Mouse (Mus musculus) liver, embryonic 11.5 days (tissue): ENCODE measurements around the gene Jsrp1. TPM values are rescaled to one million over a fixed set of nuclear protein-coding genes. Genes with fewer than 3 reads are reported as not detected.
A peak's percentile ranks its signal among the peaks of the same experiment; 100 is the strongest.
"Not testable (repeated sequence)": the region's sequence is repeated elsewhere in the genome, so short reads cannot be mapped to it uniquely, and the experiment has no call there.

Source experiments
- ATAC-seq: fragments of 200-750 bp; cut with Nextera tagmentation; replicated peaks from 2 replicates; pipeline ENCODE4 v1.8.0; 2017; ENCODE audit warnings: moderate number of reproducible peaks, mild to moderate bottlenecking, moderate TSS enrichment, moderate library complexity; ENCODE audit not compliant: low FRiP score
- DNase-seq: peaks from one replicate; pipeline ENCODE4 v3.0.0-alpha.2; 2017; ENCODE audit warnings: low spot score
- H3K27ac ChIP-seq: fragments of 300-500 bp; sonication (generic); 2 replicates; pipeline ENCODE4 v1.5.1; 2014; ENCODE audit warnings: mild to moderate bottlenecking, low read depth, low read length, control low read depth
- H3K27me3 ChIP-seq: fragments of 300-500 bp; sonication (generic); replicated peaks from 2 replicates; pipeline ENCODE4 v1.6.1; 2014; ENCODE audit warnings: low read length, mixed read lengths; ENCODE audit not compliant: control insufficient read depth, insufficient read depth
- H3K36me3 ChIP-seq: fragments of 300-500 bp; sonication (generic); 2 replicates; pipeline ENCODE4 v1.6.1; 2014; ENCODE audit warnings: mild to moderate bottlenecking, low read length, moderate library complexity, mixed read lengths; ENCODE audit not compliant: control insufficient read depth, insufficient read depth
- H3K4me1 ChIP-seq: fragments of 300-500 bp; sonication (generic); replicated peaks from 2 replicates; pipeline ENCODE4 v1.6.1; 2014; ENCODE audit warnings: low read length, mixed read lengths; ENCODE audit not compliant: control insufficient read depth, insufficient read depth
- H3K4me2 ChIP-seq: fragments of 300-500 bp; sonication (generic); 2 replicates; pipeline ENCODE4 v1.6.1; 2014; ENCODE audit warnings: mild to moderate bottlenecking, control low read depth, moderate library complexity
- H3K4me3 ChIP-seq: fragments of 300-500 bp; sonication (generic); 2 replicates; pipeline ENCODE4 v1.5.1; 2014; ENCODE audit warnings: low read depth, low read length, control low read depth
- H3K9ac ChIP-seq: fragments of 300-500 bp; sonication (generic); 2 replicates; pipeline ENCODE4 v1.6.1; 2014; ENCODE audit warnings: low read depth, low read length, control low read depth
- H3K9me3 ChIP-seq: fragments of 300-500 bp; sonication (generic); 2 replicates; pipeline ENCODE4 v1.6.1; 2016; ENCODE audit warnings: low read length, inconsistent platforms, mixed read lengths; ENCODE audit not compliant: control insufficient read depth
- WGBS: fragments of 180-500 bp; shearing (Covaris S2); extraction: QIAGEN DNeasy Blood & Tissue Kit; methylation state at CpG from one replicate; pipeline ENCODE4 v1.1.7; 2014; 5-methylcytosine and 5-hydroxymethylcytosine counted together
- polyA plus RNA-seq: library from polyadenylated mRNA; unstranded; fragments of >200 nt; fragmentation: Nextera tagmentation; extraction: Ambion mirVana; gene quantifications from 2 replicates; pipeline ENCODE4 v1.2.1, GENCODE M21; 2014

Jsrp1 gene
- polyA plus RNA-seq, 1 experiment from 2014 or later: 1.5 TPM

DNA sequence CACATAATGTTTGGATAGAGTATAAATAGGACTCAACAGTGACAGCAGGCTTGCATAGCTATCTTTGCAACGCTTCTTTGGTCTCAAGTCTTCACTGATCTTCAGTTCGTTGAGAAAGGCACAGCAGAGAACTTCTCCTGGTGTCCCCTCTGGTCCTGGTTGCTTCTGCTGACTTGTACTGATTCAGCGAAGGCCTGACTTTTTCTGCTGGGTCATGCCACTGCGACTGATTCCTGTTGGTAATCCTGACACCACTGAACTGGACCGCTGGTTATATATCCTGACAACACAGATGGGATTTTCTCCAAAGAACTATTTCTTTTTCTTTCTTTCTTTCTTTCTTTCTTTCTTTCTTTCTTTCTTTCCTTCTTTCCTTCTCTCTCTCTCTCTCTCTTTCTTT is 9.2 kb upstream of the Jsrp1 start:
- Histone ChIP-seq H3K9ac (no peak overlapping the region), H3K9me3 (no peaks in the 10 kb centered on the region), H3K36me3 (no peaks in the 10 kb centered on the region; the same call in 1 of the 2 replicates), H3K27me3 (no peaks in the 10 kb centered on the region), H3K4me1 (peaks cover 22% of the 10 kb centered on the region), H3K27ac (no peak overlapping the region), H3K4me3 (no peak overlapping the region), H3K4me2 (no peak overlapping the region)
- no peak for ATAC-seq
- no peak for DNase-seq
- 85% methylated on average over 5 of the region's 5 CpGs for WGBS

DNA sequence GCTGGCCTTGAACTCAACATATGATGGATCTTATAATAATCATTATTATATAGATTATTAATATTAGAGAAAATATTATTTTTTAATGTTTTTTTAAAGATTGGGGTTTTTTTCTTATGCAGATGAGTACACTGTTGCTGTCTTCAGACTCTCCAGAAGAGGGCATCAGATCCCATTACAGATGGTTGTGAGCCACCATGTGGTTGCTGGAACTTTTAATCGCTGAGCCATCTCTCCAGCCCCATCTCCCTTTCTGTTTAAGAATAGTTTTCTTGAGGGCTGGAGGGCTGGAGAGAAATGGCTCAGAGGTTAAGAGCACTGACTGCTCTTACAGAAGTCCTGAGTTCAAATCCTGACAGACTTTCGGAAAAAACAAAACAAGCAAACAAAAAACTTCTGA is 8.7 kb upstream of the Jsrp1 start:
- peaks cover 20% of the 10 kb centered on the region for H3K4me1 ChIP-seq
- no peaks in the 10 kb centered on the region for H3K27me3 ChIP-seq
- H3K27ac ChIP-seq: no peak overlapping the region
- H3K9me3 ChIP-seq: no peaks in the 10 kb centered on the region
- H3K9ac ChIP-seq: no peak overlapping the region
- DNase-seq: no peak
- no peaks in the 10 kb centered on the region for H3K36me3 ChIP-seq
- no peak overlapping the region for H3K4me2 ChIP-seq
- H3K4me3 ChIP-seq: no peak overlapping the region
- WGBS: 42% methylated on average over 2 of the region's 2 CpGs
- ATAC-seq: no peak

DNA sequence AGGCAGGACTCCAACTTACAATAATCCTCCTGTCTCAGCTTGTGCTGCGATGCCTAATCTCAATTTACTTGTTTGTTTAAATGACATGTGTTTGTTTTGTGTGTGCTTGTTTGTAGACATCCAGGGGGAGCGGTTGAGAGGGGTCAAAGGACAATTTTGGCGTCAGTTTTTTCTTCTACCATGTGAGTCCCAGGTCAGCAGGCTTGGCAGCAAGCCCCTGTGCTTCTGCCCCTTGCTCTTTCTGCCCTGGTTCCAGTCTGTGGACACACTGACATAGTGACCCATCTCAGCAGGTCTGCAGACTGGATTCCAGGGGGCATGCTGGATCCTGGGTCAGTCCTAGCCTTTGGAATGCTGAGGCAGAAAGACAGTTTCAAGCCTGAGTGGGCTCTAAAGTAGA is 6.1 kb upstream of the Jsrp1 start:
- Histone ChIP-seq H3K9ac (peak overlapping the region; percentile 3; the same call in 1 of the 2 replicates), H3K9me3 (no peaks in the 10 kb centered on the region), H3K27me3 (no peaks in the 10 kb centered on the region), H3K4me1 (peaks cover 17% of the 10 kb centered on the region), H3K36me3 (no peaks in the 10 kb centered on the region), H3K4me2 (peak overlapping the region; percentile 12; the same call in 1 of the 2 replicates), H3K4me3 (no peak overlapping the region), H3K27ac (peak overlapping the region; percentile 88)
- WGBS: 51% methylated on average over 3 of the region's 3 CpGs
- no peak for DNase-seq
- peak; percentile 2; the same call in 1 of the 2 replicates for ATAC-seq

DNA sequence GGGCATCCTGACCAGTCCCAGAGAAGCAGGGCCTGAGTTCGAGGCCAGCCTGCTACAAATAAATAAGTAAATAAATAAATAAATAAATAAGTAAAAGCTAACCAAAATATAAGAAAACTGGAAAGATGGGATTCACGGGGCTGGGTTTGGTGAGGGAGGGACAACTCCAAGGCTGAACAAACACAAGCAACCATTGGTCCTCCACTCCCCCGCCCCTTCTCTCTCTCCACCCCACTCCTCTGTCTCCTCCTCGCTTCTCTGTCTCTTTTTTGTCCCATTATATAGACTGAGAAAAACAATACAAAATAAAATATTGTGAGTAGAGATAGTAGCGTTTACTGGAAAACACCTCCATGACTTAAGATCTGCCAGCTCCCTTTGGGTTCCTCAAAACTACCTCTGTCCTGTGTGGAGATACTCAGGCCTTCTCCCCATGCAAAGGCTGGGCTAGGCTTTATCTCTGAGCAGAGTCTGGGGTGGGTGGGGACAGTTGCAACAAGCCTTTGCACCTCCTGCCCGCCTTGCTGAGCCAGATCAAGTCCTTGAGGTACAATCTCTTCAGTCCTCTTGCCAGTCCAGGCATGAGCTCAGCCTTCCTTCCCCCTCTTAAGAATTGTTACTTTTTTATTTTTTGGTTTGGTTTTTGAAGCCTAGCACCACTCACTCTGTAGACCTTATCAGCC is 5.4 kb upstream of the Jsrp1 start:
- ATAC-seq (peak; percentile 96), DNase-seq (no peak)
- Histone ChIP-seq H3K9ac (0 out of 2 replicates have a peak overlapping the region, but pooled peaks have one; percentile 3), H3K36me3 (no peaks in the 10 kb centered on the region), H3K27me3 (no peaks in the 10 kb centered on the region), H3K4me1 (peaks cover 11% of the 10 kb centered on the region), H3K4me2 (peak overlapping the region; percentile 12), H3K27ac (peak overlapping the region; percentile 88), H3K4me3 (no peak overlapping the region), H3K9me3 (no peaks in the 10 kb centered on the region)
- 42% methylated on average over 6 of the region's 6 CpGs for WGBS

DNA sequence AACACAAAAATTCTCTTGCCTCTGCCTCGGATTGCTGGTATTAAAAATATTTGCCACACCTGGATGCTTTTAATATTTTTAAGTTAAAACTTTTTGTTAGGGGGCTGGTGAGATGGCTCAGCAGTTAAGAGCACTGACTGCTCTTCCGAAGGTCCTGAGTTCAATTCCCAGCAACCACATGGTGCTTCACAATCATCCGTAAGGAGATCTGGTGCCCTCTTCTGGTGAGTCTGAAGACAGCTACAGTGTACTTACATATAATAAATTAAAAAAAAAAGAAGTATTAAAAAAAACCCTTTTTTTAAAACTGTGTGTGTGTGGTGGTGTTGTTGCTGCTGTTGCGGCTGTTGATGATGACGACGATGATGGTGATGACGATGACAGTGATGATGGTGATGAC is 4.7 kb upstream of the Jsrp1 start:
- not testable (repeated sequence) for H3K4me2 ChIP-seq, H3K27me3 ChIP-seq, H3K4me1 ChIP-seq, H3K9me3 ChIP-seq, ATAC-seq, H3K36me3 ChIP-seq, H3K9ac ChIP-seq, DNase-seq, H3K4me3 ChIP-seq
- H3K27ac ChIP-seq: peak overlapping the region; percentile 88
- 83% methylated on average over 7 of the region's 7 CpGs for WGBS

DNA sequence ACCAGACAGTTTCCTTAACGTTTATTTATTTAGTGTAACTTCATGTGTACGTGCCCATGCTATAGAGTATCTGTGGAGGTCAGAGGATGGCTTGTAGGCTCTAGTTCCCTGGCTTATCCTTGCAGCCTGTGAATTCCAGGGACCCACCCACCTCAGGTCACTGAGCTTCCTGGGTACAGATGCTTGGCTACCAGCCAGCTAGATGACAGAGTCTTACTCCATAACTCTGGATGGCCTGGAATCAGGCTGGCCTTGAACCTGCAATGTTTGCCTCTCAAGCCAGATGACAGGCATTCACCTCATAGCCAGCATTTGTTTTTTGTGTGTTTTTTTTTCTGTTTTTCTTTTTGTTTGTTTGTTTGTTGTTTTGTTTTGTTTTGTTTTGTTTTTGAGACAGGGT is 3.9 kb upstream of the Jsrp1 start:
- no peak overlapping the region for H3K27ac ChIP-seq
- no peak overlapping the region for H3K4me3 ChIP-seq
- H3K9me3 ChIP-seq: no peaks in the 10 kb centered on the region
- DNase-seq (no peak), ATAC-seq (no peak)
- H3K4me1 ChIP-seq: peaks cover 10% of the 10 kb centered on the region
- no peaks in the 10 kb centered on the region for H3K27me3 ChIP-seq
- H3K9ac ChIP-seq: no peak overlapping the region
- WGBS: 65% methylated on average over 2 of the region's 2 CpGs
- no peak overlapping the region for H3K4me2 ChIP-seq
- H3K36me3 ChIP-seq: no peaks in the 10 kb centered on the region

DNA sequence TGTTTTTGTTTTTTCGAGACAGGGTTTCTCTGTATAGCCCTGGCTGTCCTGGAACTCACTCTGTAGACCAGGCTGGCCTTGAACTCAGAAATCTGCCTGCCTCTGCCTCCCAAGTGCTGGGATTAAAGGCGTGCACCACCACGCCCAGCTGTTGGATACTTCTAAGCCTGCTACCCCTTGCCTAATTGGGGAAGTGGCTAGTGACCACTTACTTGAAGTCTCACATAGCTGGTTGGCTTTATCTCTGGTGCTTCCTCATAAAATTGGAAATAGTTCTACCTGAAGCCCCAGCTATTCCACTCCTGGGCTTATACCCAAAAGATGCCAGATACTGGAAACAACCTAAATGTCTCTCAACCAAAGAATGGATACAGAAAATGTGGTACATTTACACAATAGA is 3.0 kb upstream of the Jsrp1 start:
- H3K4me3 ChIP-seq, H3K9ac ChIP-seq, DNase-seq, H3K4me1 ChIP-seq, ATAC-seq, H3K27ac ChIP-seq, H3K27me3 ChIP-seq, H3K9me3 ChIP-seq, H3K36me3 ChIP-seq, H3K4me2 ChIP-seq: not testable (repeated sequence)
- 68% methylated on average over 3 of the region's 3 CpGs for WGBS

DNA sequence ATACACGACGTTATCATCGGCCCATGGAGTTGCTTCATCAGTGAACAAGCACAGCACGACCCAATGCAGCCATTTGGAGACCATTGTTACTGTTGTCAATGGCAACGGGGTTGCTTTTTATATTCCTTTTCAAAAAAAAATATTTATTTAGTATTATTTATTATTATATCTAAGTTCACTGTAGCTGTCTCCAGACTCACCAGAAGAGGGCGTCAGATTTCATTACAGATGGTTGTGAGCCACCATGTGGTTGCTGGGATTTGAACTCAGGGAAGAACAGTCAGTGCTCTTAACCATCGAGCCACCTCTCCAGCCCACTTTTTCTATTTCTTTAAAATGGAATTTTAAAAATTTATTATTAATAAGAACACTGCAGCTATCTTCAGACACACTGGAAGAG is 1.5 kb upstream of the Jsrp1 start:
- Histone ChIP-seq H3K4me2 (no peak overlapping the region), H3K9ac (no peak overlapping the region), H3K4me3 (no peak overlapping the region), H3K27me3 (peaks cover 9% of the 10 kb centered on the region), H3K36me3 (no peaks in the 10 kb centered on the region), H3K27ac (no peak overlapping the region), H3K4me1 (peaks cover 16% of the 10 kb centered on the region), H3K9me3 (no peaks in the 10 kb centered on the region)
- 60% methylated on average over 7 of the region's 7 CpGs for WGBS
- ATAC-seq: no peak
- no peak for DNase-seq

DNA sequence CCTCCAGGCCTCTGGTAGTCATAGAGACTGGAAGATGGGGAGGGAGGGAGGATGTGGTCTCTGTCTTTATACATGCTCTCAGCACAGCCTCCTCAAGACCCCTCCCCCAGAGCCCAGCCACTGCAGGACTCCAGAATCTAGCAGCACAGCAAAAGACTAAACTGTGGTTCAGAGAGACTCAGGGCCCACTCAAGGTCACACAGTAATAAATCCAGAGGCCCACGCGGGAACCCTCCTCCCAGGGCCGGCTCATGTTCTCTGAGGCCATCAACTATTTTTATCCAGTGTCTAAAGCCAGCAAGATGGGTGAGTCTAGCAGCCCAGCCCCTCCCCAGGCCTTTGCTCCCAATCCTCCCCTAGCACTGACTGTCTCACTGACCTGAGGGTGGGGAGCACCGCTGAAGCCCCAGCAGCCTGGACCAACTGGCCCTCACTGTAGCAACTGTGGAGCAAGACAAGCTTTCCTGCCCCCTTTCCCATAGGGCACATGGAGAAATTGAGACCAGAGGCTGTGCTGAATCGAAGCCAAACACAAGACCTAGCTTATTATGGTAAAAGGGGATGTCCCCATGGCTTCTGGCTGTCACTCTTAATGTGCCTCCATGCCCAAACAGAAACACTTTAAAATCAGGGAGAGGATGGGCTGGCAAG is 782 bp downstream of the Jsrp1 start:
- Histone ChIP-seq H3K9ac (no peak overlapping the region), H3K4me1 (peaks cover 27% of the 10 kb centered on the region), H3K9me3 (no peaks in the 10 kb centered on the region), H3K36me3 (no peaks in the 10 kb centered on the region), H3K4me3 (no peak overlapping the region), H3K4me2 (no peak overlapping the region), H3K27ac (no peak overlapping the region), H3K27me3 (peaks cover 32% of the 10 kb centered on the region)
- no peak for ATAC-seq
- DNase-seq: no peak
- 66% methylated on average over 5 of the region's 5 CpGs for WGBS
